Mouse (Mus musculus): ENCODE results near the gene Elovl6.

Elovl6 gene

DNA sequence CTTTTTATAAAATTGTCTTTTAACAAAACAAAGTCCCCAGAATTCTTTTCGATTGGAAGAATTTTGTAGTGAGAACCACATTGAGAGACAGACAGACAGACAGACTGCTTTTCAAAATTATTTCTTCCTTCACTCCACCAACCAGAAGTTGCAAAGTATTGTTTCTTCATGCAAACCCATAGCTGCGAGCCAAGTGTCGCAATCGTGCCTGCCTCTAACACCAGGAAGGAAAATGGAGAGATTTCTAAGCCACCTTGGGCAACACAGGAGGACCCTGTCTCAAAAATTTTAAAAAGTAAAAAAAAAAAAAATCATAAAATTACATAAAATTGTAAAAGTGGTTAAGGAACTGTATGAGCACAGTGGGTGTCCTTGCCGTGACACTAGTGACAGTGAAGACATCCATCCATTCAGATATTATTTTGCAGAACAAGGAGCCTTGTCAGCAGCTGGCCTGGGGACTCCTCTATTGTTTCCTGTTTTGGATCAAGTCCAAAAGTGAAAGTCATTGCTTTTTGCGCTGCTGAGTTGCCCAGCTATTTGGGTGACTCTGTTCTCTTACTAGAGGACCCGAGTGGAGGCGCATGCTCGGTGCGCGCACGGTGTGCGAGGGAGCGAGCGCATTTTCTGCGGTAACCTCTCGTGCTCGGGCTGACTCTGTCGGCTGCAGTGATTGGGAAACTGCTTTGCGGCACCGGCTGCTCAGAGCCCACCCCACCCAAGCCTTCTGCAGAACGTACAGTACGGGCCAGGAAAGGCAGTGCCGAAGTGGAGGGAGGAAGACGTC is 80.3 kb downstream of the Elovl6 start:
- peak; percentile 30 to 56 for DNase-seq

DNA sequence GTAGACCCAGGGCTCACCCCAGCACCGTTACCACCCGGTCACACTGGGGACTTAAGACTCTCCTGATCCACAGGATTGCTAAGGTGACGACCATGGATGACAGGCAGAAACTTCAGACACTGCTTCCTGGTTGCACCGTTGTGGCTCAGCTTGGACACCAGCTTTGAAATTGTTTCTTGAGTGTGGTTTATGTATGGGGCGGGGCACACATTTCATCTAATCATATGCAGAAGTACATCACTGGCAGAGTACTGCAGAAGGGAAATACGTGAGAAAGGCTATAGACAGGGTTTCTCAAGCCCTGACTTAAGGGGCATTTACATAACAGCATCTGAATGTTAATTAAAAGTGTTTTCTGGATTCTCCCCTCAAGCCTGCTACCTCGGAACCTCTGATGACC is 81.6 kb downstream of the Elovl6 start:
- no peak for DNase-seq

DNA sequence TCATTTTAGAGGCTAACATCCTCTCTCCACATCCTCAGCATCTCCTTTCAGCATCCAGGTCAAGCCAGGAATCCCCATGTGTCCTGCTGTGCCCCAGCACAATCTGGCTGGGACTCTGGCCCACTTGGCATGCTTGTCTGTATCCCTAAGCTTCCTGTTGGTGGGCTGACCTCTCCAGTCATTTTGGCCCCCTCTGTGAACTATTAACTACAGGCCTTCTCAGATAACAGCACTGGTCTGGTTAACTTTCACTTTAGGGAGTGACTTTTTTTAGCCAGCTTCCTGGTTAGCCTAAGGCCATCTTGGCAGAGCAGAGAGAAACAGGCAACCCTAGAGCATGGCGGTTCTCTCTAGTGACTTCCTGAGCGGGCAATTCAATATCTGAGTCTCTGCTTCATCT is 82.1 kb downstream of the Elovl6 start:
- peak in 1 of 2 experiments; percentile 40 for DNase-seq

DNA sequence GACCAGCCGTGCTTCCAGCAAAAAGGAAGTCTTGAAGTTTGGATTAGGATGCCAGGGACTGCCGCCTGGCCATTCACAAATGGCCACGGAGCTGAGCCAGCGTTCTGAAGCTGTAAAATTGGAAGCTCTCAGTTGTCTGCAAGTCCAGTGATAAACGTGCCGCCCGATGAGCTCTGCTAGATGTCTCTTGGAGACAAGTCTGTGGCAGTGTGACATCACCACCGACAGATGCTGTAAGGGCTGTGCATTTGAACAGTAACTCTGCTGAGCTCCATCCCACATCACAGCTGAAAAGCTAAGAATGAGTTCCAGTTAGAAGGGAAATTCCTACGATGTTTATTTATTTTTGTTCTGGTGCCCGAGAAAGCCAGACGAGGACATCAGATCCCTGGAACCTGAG is 85.3 kb downstream of the Elovl6 start:
- no peak for DNase-seq

DNA sequence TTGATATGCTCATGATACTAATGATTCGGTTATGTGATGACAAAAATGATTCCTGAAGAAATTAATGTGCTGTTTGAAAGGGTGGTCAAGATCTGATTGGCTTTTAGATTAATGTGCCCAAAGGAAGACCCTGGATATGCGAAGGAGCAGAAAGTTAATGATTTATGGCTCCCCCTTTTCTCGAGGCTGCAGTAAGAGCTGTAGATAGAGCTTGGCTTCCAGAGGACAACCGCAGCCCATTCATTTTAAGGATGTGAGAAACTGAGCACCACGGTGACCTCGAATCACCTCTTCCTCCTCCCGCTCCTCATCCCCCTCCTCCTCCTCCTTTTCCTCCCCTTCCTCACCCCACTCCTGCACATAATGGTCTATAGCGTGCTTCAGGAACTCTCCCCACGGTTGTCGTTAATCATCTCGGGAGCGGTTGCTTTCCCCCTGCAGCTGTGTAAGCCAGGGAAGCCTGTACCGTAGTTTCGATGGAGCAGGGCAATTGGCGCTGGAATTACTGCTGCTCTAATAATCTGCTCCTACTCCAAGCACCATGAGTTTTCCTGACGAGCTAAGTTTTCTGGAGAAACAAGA is 87.1 kb downstream of the Elovl6 start:
- no peak for DNase-seq

DNA sequence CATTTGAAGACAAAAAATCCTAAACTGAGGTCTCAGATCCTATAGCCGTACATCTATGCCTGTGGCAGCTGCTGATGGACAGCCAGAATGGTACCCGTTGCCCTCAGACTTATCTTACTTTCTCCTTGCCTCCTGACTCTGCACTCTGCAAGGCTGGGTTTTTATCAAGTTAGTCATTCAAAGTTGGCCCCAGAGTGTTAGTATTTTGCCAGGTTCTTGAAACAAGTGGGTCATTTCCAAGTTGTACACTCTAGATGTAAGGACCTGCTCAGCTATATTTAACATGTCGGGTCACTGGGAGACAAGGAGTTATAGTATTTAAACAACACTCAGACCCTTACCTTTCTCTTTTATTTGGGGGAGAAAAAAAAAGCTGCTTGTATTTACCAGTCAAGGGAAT is 88.6 kb downstream of the Elovl6 start:
- DNase-seq, result no peak

DNA sequence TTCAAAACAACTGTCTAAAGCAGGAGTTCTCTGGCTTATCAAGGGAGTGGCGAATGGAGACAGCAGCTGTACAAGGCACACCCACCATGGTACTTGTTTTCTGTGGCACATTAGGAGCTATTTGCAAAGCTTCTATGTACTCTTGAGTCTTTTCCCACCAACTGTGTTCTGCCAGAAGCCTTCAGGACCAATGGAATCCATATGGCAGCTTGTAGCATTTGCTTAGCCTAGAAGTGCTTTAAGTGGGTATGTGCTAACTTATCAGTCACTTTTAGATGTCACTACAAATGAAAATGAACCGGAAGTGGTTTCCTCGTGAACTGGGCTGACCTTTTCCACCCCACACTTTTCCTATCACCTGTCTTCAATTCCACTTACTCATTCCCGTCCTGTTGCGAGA is 89.1 kb downstream of the Elovl6 start:
- no peak for DNase-seq

DNA sequence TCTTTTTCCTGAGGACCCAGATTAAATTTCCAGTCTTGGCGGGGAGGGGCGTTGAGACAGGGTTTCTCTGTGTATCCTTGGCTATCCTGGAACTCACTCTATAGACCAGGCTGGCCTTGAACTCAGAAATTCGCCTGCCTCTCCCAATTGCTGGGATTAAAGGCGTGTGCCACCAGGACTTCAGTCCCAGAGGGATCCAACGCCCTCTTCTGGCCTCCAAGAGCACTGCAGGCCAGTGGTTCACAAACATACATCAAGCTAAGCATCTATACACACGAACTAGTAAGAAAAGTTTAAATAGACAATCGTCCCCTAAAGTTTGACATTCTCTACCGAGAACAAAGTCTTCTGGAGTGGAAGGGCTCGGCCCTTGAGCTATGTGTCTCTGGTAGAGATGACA is 90.0 kb downstream of the Elovl6 start:
- peak in 1 of 2 experiments; percentile 34 for DNase-seq

DNA sequence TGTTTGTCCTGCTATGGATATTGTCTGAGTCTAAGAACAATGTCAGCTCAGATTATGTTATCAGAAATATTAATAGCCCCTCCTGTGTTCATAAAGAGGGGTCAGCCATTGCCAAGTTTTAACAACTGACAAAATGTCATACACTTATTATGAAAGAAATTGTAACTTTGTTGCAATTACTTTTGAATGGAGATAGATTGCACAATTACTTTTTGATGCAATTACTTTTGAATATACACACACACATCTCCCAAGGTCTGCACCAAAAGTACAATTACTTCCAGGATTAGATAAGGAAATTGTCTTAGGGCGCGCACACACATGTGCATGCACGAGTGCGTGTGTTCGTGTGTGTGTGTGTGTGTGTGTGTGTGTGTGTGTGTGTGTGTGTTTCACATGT is 90.5 kb downstream of the Elovl6 start:
- no peak for DNase-seq

DNA sequence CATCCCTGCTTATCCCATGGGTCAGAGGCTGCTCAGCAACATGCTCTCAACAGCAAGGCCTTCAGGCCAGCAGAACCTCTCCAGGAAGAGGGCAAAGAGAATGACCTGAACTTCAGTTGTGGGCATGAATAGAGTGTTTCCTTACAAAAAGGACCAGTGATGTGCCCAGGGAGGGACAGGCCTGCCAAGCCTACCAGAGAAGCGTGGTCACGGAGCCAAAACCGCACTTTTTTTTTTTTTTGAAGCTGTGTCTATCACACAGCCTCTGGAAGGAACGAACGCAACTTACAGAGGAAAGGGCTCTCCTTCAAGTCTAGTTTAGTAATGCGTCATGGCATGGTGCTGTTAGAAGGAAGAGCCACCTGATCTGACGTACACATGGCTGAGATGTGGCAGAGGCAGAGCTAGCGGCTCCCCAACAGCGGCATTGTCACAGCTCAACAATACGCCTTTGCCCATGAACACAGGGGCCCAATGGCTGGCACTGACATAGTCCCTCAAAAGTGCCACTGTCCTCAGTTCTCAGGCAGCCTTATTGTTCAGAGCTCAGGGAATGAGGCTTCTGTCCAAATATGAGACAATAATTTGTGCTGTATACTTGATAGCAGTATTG is 92.1 kb downstream of the Elovl6 start:
- DNase-seq, result no peak

DNA sequence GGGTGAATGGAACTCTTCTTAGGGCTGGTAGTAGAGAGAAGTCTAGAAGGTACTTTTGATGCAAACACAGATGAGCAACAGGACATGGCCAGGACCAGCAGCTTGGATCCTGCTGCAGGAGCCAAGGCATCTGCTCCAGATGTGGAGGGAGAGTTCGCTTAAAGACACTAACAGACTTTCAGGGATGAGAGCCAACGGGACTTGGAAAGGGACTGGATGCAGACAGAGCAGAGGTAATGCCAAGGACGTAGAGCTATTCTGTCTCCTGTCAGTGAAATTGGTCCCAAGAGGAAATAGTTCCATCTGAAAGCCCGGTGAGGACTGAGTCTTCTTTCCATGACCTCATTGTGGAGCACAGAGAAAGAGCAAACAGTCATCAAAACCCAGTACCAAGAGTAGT is 95.1 kb downstream of the Elovl6 start:
- DNase-seq, result no peak

DNA sequence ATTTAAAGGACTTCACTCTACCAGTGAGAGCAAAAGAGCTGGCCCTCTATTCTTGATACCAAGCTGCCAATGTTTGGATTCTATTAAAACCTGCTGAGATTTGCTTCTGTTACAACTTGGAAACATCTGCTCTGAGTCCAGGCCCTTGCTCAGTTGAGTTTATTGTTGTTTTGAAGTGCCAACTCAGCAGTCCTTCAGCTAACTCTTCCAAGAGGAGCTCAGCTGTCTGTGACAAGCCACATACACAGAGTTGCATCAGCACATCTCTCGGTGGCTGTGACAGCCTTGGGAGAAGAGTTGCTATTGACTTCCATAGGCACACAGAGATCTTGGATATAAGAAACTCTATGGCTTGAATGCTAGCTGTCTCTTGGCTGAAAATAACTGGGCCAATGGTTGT is 98.9 kb downstream of the Elovl6 start:
- DNase-seq, result no peak

DNA sequence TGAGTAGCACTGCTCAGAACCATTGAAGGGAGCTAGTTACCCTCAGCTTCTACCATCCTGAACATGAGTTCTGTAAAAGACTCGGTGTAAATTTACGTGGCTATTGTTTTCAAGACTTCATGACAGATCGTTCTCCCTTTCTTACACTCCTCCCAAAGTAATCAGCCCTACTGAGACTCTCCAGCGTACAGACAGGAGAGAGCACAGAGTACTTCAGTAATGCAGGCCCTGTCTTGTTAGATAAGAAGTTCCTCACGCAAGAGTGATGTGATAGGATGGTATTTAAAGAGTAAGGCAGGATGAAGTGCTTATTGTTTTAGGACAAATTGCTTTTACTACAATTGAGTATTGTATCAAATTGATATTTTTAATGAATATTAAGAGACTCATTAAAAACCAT is 99.7 kb downstream of the Elovl6 start:
- no peak for DNase-seq

DNA sequence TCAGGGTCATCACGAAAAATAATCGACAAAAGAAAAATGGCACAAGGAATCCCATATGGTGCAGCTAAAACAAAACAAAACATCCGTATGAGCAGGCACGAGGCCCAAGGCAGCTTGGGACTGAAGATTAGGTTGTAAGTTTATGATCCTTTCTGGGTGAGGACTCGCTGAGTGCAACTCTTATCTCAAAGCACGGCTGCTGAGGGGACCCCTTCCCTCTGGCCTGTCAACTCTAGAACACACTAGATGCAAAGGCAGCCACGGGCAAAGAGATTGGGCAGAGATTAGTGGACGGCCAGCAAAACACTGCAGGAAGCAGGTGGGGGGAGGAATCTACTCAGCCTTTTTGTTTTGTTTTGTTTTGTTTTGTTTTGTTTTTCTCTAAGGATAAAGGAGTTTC is 101.4 kb downstream of the Elovl6 start:
- DNase-seq, result no peak

DNA sequence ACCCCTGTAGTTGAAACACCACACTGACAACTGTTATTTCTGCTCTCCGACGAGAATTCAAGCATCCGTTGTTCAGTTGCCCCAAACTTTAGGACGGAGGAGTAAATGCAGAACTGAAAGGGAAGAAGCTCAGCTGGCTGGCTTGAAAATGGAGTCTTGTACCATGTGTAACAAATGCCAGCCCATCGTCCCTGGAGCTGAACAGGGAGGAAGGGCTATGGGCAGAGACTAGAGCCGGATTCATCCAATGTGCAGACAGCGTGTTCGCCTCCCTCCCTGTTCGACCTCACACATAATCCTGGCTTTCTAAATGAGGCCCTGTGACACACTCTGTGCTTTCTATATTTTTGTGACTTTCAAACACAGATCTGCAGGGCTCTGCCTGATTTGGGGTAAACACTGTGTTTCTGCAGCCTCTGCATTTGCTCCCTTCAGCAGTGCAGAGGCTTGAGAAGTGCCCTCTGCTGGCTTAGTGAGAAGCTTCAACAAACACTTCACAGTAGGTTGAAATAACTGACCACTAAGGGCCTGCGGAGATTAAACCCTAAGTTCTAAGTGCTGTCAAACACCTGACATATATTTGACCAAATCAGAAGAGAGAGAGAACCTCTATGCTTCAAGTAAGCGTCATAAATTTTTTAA is 102.2 kb downstream of the Elovl6 start:
- peak; percentile 42 to 62 for DNase-seq

DNA sequence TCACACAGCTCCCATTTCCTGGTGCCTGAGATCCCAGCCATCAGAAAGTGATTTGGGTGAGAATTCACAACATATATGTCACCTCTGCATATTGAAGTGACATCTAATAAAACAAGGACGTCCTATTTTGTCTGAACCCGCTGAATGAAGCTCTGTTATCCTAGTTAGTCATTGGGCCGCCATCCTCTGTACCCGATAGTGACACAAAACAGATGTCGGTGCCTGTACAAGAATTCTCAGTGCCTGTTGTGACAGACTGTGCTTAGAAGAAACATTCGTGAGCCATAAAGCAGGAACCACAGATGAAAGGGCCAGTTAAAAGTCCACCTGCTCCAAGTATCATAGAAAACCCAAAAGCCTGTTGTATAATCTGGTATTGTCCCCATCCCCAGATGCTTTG is 105.3 kb downstream of the Elovl6 start:
- DNase-seq, result no peak

DNA sequence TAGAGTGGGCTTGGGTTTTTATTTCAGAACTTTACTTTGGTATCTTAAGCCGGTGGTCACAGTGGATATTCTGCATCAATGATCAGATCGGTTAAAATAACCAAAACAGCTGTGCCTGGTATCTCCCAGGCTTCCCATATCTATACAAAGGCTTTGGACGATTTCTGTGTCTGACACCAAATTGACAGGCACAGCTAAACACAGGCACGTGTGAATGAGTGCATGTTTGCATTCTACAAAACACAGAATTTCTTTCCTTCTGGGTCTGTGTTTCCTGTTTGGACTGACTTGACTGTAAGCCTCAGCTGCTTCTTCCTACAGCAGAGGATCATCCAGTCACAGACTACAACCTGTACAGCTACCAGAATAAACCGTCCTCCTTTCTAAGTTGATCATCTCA is 107.5 kb downstream of the Elovl6 start:
- no peak for DNase-seq

DNA sequence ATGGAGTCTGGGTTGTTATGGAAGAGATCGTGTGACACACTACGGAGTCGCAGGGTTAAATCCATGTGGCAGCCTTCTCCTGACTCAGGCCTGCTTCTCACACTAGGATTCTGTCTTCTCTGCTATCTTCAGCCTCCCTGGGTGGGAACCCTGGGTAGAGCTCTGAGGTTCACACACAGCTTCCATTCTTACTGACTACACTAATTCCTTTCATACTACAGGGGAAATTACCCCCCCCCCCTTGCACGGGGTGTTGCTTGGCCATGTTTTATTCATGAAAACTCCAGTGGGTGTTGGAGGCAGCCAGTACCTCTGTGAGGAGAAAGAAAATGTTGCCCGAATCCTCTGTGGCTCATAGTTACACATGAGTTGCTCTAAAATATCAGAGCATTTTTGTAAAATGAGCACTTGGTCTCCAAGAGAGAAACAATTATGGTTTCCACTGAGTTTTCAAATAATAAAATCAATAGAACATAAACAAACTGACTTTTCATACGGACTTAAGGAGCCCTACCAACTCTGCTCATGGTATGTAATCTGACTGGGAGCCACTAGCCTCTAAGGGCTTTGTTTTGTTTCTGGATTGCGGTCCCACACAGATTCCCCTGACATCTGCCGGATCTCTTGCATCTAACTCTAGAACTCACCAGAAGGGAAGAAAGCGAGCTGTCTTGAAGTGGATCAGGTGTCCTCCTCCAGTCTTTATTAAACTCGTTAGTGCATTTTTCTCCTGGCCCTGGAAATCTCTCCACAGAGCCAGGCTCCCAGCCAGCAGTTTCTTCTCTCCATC is 108.3 kb downstream of the Elovl6 start:
- no peak for DNase-seq

DNA sequence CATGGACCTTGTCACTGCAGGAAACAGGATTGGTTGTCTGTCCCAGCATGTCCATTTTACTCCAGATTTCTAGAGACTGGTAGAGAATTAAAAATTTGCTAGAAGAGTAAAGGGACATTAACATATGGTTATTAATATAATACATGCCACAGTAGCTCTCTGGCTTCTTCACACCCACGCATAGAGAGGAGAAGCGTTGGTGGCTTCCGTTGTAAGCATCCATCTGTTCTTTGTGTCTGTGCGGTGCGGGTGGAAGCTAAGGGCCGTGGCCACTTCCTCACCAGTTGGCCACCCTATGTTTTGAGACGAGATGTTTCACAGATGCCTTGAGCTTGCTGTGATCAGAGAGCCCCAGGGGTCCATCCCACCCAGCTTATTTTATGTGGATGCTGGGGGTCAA is 109.5 kb downstream of the Elovl6 start:
- DNase-seq, result peak in 1 of 2 experiments; percentile 33

DNA sequence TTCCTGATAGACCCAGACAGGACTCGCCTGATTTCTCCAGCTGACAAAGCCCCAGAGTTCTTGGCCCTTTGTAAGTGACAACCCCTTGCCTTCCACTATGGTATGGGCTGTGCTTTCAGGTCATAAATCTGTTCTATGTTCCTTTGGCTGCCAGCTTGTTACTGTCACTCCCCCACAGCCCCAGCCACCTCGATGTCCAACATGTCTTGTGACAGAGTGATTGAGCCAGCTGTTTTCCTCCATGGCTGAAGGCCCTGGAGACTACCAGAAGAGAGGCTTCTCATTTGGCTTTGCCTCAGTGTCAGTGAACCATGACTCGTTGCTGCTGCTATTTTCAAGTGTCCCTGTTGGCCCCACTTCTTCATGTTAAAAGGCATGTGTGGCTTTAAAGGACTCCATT is 113.3 kb downstream of the Elovl6 start:
- no peak for DNase-seq

DNA sequence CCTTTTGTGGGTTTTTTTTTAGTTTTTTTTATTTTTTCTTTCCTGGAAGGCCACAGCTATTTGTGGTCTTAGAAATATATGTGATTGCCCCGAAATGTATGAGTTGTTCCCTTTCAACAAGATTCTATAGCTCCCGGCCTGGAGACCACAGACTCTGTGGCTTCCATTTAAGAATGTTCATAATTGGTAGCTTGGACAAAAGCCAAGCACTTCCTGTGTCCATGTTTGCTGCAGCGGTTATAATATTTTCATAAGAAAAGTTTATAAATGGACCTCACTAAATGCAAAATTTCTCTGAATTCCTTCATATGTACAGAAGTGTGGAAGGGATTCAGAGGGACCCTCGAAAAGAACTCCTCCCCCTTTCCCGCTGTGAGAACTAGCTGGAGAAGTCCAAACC is 114.6 kb downstream of the Elovl6 start:
- no peak for DNase-seq

DNA sequence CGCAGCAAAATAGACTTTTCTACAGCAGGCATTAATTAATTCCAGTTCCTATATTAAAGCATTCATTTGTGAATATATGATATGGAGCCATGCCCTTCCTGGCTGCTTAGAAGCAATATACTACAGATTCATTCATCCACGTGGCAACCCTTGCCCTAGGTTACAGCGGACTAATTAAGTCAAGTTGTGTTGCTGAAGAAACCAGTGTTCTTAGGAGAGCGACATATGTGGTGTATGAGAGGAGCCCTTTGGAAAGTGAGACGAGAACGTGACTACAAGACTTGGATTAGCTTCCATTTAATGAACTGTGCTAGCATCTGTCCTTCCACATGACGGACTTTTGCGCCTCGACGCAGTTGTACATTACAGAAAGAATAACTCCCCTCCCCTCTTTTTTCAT is 115.2 kb downstream of the Elovl6 start:
- no peak for DNase-seq

DNA sequence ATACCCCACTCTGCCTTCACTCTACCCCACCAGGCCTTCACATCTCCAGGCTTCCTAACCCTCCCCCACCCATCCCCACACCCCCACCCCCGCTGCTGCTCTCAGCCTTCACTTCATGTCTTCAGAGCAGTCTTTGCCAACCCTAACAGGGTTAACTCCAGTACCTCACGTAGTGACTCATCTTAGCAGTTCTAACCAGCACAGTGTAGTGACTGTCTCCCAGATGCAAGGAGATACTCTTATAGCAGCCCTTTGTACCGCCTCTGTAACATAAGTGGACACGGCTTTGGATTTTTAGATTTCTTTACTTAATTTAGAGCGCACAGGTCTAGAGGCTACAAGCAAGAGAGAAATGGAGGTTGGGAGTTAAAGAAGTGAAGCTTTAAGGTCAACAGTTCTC is 116.4 kb downstream of the Elovl6 start:
- DNase-seq, result no peak
